Mouse (Mus musculus) midbrain, embryonic 14.5 days (tissue): ENCODE measurements around the gene Dnajc6. TPM values are rescaled to one million over a fixed set of nuclear protein-coding genes. Genes with fewer than 3 reads are reported as not detected.

Source experiments
- ATAC-seq: fragments of 200-750 bp; cut with Nextera tagmentation; 2 replicates; pipeline ENCODE4 v1.8.0; 2017; ENCODE audit warnings: moderate number of reproducible peaks, moderate library complexity; ENCODE audit not compliant: low FRiP score, low TSS enrichment
- DNase-seq: peaks from one replicate; pipeline ENCODE4 v3.0.0-alpha.2; 2015
- H3K27ac ChIP-seq: fragments of 300-500 bp; sonication (generic); replicated peaks from 2 replicates; pipeline ENCODE4 v1.5.1; 2014; ENCODE audit warnings: mild to moderate bottlenecking, low read depth, low read length, moderate library complexity
- H3K27me3 ChIP-seq: fragments of 300-500 bp; sonication (generic); 2 replicates; pipeline ENCODE4 v1.6.1; 2014; ENCODE audit warnings: low read length, control low read depth, mixed read lengths; ENCODE audit not compliant: control insufficient read depth, insufficient read depth
- H3K36me3 ChIP-seq: fragments of 300-500 bp; sonication (generic); 2 replicates; pipeline ENCODE4 v1.6.1; 2014; ENCODE audit warnings: low read length, control low read depth; ENCODE audit not compliant: control insufficient read depth, insufficient read depth
- H3K4me1 ChIP-seq: fragments of 300-500 bp; sonication (generic); 2 replicates; pipeline ENCODE4 v1.6.1; 2014; ENCODE audit warnings: mild to moderate bottlenecking, antibody characterized with exemption, low read length, control low read depth; ENCODE audit not compliant: control insufficient read depth, insufficient read depth
- H3K4me2 ChIP-seq: fragments of 300-500 bp; sonication (generic); 2 replicates; pipeline ENCODE4 v1.6.1; 2014; ENCODE audit warnings: mild to moderate bottlenecking, low read length, moderate library complexity
- H3K4me3 ChIP-seq: fragments of 300-500 bp; sonication (generic); replicated peaks from 2 replicates; pipeline ENCODE4 v1.5.1; 2014; ENCODE audit warnings: low read depth, low read length
- H3K9ac ChIP-seq: fragments of 300-500 bp; sonication (generic); replicated peaks from 2 replicates; pipeline ENCODE4 v1.6.1; 2014; ENCODE audit warnings: mild to moderate bottlenecking, low read length, moderate library complexity
- H3K9me3 ChIP-seq: fragments of 300-500 bp; sonication (generic); 2 replicates; pipeline ENCODE4 v1.6.1; 2016; ENCODE audit warnings: low read length, control low read depth, mixed read lengths; ENCODE audit not compliant: control insufficient read depth
- WGBS: fragments of 180-500 bp; shearing (Covaris S2); extraction: QIAGEN DNeasy Blood & Tissue Kit; methylation state at CpG from one replicate; pipeline ENCODE4 v1.1.7; 2014; 5-methylcytosine and 5-hydroxymethylcytosine counted together
- polyA plus RNA-seq: library from polyadenylated mRNA; unstranded; fragments of >200 nt; fragmentation: Nextera tagmentation; extraction: Ambion mirVana; gene quantifications from 2 replicates; pipeline ENCODE4 v1.2.1, GENCODE M21; 2014

Gene Dnajc6
- polyA plus RNA-seq, 1 experiment from 2014 or later = 55.0 TPM

DNA sequence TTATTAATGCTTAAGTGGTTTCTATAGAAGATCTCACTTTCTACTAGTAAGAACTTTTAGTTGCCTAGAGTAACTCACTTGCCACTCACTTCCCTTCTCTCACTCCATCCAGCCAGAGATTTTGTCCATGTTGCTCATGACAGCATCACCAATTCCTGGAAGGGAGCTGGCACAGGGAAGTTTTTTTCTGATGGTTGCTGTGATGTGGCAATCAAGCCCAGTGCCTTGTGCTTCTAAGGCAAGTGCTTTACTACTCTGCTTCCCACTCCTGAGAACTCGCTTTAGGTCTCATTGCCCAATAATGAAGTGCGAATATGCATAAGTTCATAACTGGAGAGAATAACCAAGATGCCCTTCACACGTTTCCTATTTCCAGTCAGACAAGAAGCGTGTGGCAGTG lies 186.2 kb downstream of the Dnajc6 start:
- Histone ChIP-seq H3K9me3 (no peaks in the 10 kb centered on the region), H3K4me1 (no peaks in the 10 kb centered on the region), H3K36me3 (no peaks in the 10 kb centered on the region), H3K9ac (no peak overlapping the region), H3K27me3 (no peaks in the 10 kb centered on the region), H3K27ac (no peak overlapping the region), H3K4me2 (no peak overlapping the region), H3K4me3 (no peak overlapping the region)
- ATAC-seq = no peak
- no peak for DNase-seq
- WGBS = 92% methylated on average over 4 of the region's 4 CpGs

GRCm38 (mm10) chr4:101683086-101683485 lies 186.6 kb downstream of the Dnajc6 start:
- Histone ChIP-seq H3K9me3 (no peaks in the 10 kb centered on the region), H3K4me3 (no peak overlapping the region), H3K4me2 (no peak overlapping the region), H3K27me3 (no peaks in the 10 kb centered on the region), H3K4me1 (no peaks in the 10 kb centered on the region), H3K9ac (no peak overlapping the region), H3K36me3 (no peaks in the 10 kb centered on the region), H3K27ac (no peak overlapping the region)
- WGBS = 89% methylated on average over 3 of the region's 3 CpGs
- ATAC-seq = no peak
- no peak for DNase-seq

DNA sequence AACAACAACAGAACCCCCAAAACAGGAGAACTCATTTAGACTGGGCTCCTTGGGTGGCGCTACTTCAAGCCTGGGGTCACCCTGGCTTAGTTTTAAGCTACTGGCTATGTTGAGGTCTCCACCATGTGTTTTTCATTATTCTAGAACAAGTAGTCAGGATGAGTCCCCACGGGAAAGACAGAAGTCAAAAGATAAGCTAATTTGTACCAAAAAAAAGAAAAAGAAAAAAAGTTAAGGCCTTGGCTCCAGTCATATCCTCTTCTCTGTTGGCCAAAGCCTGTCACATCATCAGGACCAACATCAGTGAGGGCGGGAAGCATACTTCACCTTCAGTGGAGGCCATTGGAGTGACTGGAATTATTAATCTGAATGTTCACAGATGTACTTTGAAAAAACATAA lies 188.4 kb downstream of the Dnajc6 start:
- Histone ChIP-seq H3K9ac (no peak overlapping the region), H3K4me1 (no peaks in the 10 kb centered on the region), H3K4me3 (no peak overlapping the region), H3K27ac (no peak overlapping the region), H3K9me3 (no peaks in the 10 kb centered on the region), H3K27me3 (no peaks in the 10 kb centered on the region), H3K36me3 (no peaks in the 10 kb centered on the region), H3K4me2 (no peak overlapping the region)
- 89% methylated on average over 3 of the region's 3 CpGs for WGBS
- ATAC-seq (no peak), DNase-seq (no peak)

- H3K27me3 ChIP-seq = no peaks in the 10 kb centered on the region
- no peak overlapping the region for H3K4me2 ChIP-seq
- DNase-seq (no peak), ATAC-seq (no peak)
- H3K36me3 ChIP-seq = no peaks in the 10 kb centered on the region
- WGBS = 73% methylated on average over 13 of the region's 13 CpGs
- no peak overlapping the region for H3K27ac ChIP-seq
- H3K9me3 ChIP-seq = no peaks in the 10 kb centered on the region
- H3K9ac ChIP-seq = no peak overlapping the region
- H3K4me3 ChIP-seq = no peak overlapping the region
- H3K4me1 ChIP-seq = no peaks in the 10 kb centered on the region
Observed at GRCm38 (mm10) chr4:101686227-101686810, 189.9 kb downstream of the Dnajc6 start.

GRCm38 (mm10) chr4:101689241-101689640 lies 192.8 kb downstream of the Dnajc6 start:
- no peak overlapping the region for H3K9ac ChIP-seq
- no peaks in the 10 kb centered on the region for H3K27me3 ChIP-seq
- ATAC-seq (no peak), DNase-seq (no peak)
- H3K4me2 ChIP-seq = no peak overlapping the region
- H3K9me3 ChIP-seq = no peaks in the 10 kb centered on the region
- H3K36me3 ChIP-seq = no peaks in the 10 kb centered on the region
- WGBS = 94% methylated on average over 4 of the region's 4 CpGs
- no peaks in the 10 kb centered on the region for H3K4me1 ChIP-seq
- no peak overlapping the region for H3K4me3 ChIP-seq
- H3K27ac ChIP-seq = no peak overlapping the region

GRCm38 (mm10) chr4:101689645-101690044 lies 193.2 kb downstream of the Dnajc6 start:
- no peaks in the 10 kb centered on the region for H3K4me1 ChIP-seq
- H3K9me3 ChIP-seq = no peaks in the 10 kb centered on the region
- DNase-seq (no peak), ATAC-seq (no peak)
- H3K27ac ChIP-seq = no peak overlapping the region
- H3K9ac ChIP-seq = no peak overlapping the region
- no peaks in the 10 kb centered on the region for H3K36me3 ChIP-seq
- no peaks in the 10 kb centered on the region for H3K27me3 ChIP-seq
- no peak overlapping the region for H3K4me3 ChIP-seq
- 89% methylated on average over 5 of the region's 5 CpGs for WGBS
- no peak overlapping the region for H3K4me2 ChIP-seq

Other genes with a start within 250 kb of the Dnajc6 start
- 64.1 and 77.0 TPM in 2 replicates for gene Jak1, start 231.4 kb upstream of the Dnajc6 start, polyA plus RNA-seq
- 3.9 and 4.3 TPM in 2 replicates for gene Ak4, start 77.4 kb upstream of the Dnajc6 start, polyA plus RNA-seq
- gene Leprot, start 151.1 kb downstream of the Dnajc6 start, polyA plus RNA-seq = 88.0 and 102 TPM in 2 replicates
- gene Lepr, start 220.8 kb downstream of the Dnajc6 start, polyA plus RNA-seq = 0.13 and 3.7 TPM in 2 replicates